Mouse (Mus musculus) stomach, postnatal 0 days (tissue): ENCODE measurements around the gene Polr3a.

Experiments
- CTCF ChIP-seq: IDR thresholded peaks from 2 replicates; pipeline ENCODE4 v1.5.1; 2016; ENCODE audit warnings: antibody characterized with exemption, low read depth, mild to moderate bottlenecking, moderate library complexity
- EP300 ChIP-seq: optimal IDR thresholded peaks from 2 replicates; pipeline ENCODE3; 2016; ENCODE audit warnings: antibody characterized with exemption

DNA sequence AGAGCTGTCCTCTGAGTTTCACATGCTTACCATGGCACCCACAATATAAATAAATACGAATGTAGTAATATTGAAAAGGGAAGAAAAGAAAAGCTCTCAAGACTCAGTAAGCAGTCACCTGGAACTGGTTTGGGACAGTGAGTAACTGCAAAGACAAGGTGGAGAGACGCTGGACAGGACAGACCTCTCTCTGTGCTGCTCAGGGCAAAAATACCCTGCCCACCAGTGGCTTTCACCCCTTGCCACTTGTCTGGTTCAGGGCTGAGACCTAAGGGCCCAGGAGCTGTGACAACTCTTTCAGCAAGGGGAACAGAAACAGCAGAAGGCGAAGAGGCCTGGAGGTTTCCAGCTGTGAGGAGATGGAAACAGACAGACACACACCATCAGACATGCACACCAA, 28.7 kb downstream of the Polr3a start:
- no peak for TF ChIP-seq EP300
- no peak for TF ChIP-seq CTCF
